In the genomic region with DNA sequence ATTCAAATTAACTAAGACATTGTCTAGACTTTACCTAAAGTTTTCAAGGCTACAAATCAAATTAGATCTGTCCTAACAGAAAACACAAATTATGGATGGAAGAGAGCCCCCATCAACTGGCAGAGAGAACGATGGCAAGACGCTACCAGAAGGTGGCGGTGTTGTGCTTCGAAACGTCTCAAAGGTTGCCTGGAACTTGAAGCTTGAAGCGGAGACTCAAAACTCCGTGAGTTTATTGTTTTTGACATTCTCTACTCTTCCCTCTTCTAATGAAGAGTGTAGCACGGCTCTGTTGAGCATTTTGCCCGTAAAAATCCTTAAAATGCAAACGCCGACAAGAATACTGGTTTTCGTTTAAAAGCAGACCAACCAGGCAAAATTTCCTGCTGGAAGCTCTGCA, we compare ENCODE assay signal across 8 mouse cellular contexts.
DNase-seq lines count a peak whose midpoint lies in the region; ATAC-seq and TF ChIP-seq lines count a peak whose summit lies in the region.

No protein-coding gene starts in this region.

- WGBS in forebrain, embryonic 13.5 days = 4% methylated on average over 12 of the region's 12 CpGs
- WGBS in liver, postnatal 0 days (ENCODE audit: insufficient replicate concordance) = 5% methylated on average over 12 of the region's 12 CpGs
- 4% methylated on average over 12 of the region's 12 CpGs for WGBS in neural tube, embryonic 14.5 days

- peak; percentile 91 for TF ChIP-seq CTCF in liver, postnatal 0 days (IDR thresholded peaks at IDR 0.05; ENCODE audit: low read depth)

- peak overlapping the region; percentile 18; the same call in 1 of the 2 replicates for H3K4me3 ChIP-seq in forebrain, embryonic 13.5 days
- H3K4me3 ChIP-seq in liver, postnatal 0 days (ENCODE audit: low read depth, low read length) = peak overlapping the region; percentile 21; the same call in 1 of the 2 replicates
- no peak overlapping the region for H3K4me3 ChIP-seq in neural tube, embryonic 14.5 days (ENCODE audit: low read depth, low read length)

- 0 out of 2 replicates have a peak, but pooled peaks have one; percentile 30 for ATAC-seq in forebrain, embryonic 13.5 days
- ATAC-seq in liver, postnatal 0 days = no peak
- ATAC-seq in neural tube, embryonic 14.5 days (ENCODE audit: low read depth) = no peak

- H3K27me3 ChIP-seq in forebrain, embryonic 13.5 days = no peaks in the 10 kb centered on the region
- no peaks in the 10 kb centered on the region for H3K27me3 ChIP-seq in liver, postnatal 0 days (ENCODE audit: insufficient read depth, low read length)
- H3K27me3 ChIP-seq in neural tube, embryonic 14.5 days (ENCODE audit: control insufficient read depth, insufficient read depth, low read length) = no peaks in the 10 kb centered on the region

- peak; percentile 44 to 68 for DNase-seq in CD8-positive naive resting alpha-beta T cell, adult 2 months (ENCODE audit: low read depth in 2 of 2, low spot score in 2 of 2)
- peak; percentile 60 for DNase-seq in c-Kit-positive CD71-positive TER-119-negative erythroid progenitor cells, embryonic 14.5 days (ENCODE audit: low read depth)
- peak; percentile 88 to 92 for DNase-seq in heart, postnatal 10 days
- peak; percentile 91 to 94 for DNase-seq in kidney, postnatal 4 days
- DNase-seq in liver, postnatal 0 days = peak; percentile 84
- DNase-seq in testis, postnatal 10 days (ENCODE audit: low spot score) = peak; percentile 90

- H3K4me2 ChIP-seq in forebrain, embryonic 13.5 days = peak overlapping the region; percentile 51
- peak overlapping the region; percentile 65 for H3K4me2 ChIP-seq in liver, postnatal 0 days (ENCODE audit: low read depth, low read length)
- peak overlapping the region; percentile 37; the same call in 1 of the 2 replicates for H3K4me2 ChIP-seq in neural tube, embryonic 14.5 days (ENCODE audit: low read depth, low read length)

- H3K9ac ChIP-seq in forebrain, embryonic 13.5 days = no peak overlapping the region
- no peak overlapping the region for H3K9ac ChIP-seq in liver, postnatal 0 days (replicated peaks)
- H3K9ac ChIP-seq in neural tube, embryonic 14.5 days (replicated peaks; ENCODE audit: low read depth, low read length) = no peak overlapping the region

- H3K9me3 ChIP-seq in forebrain, embryonic 13.5 days (replicated peaks) = 0 out of 2 replicates have a peak, but pooled peaks cover 4% of the 10 kb centered on the region
- H3K9me3 ChIP-seq in liver, postnatal 0 days (ENCODE audit: low read length) = no peaks in the 10 kb centered on the region
- H3K9me3 ChIP-seq in neural tube, embryonic 14.5 days (ENCODE audit: control insufficient read depth, low read length) = no peaks in the 10 kb centered on the region

- 0 out of 2 replicates have a peak, but pooled peaks cover 6% of the 10 kb centered on the region for H3K4me1 ChIP-seq in forebrain, embryonic 13.5 days
- no peaks in the 10 kb centered on the region for H3K4me1 ChIP-seq in liver, postnatal 0 days (ENCODE audit: insufficient read depth)
- no peaks in the 10 kb centered on the region for H3K4me1 ChIP-seq in neural tube, embryonic 14.5 days (ENCODE audit: control insufficient read depth, insufficient read depth, low read length)

- intact Hi-C loops in heart, postnatal 10 days (cut with DNase I) = loop anchor here (1.0 to 10.0 kb wide), 3 partner anchors 214 to 656 kb away; no protein-coding TSS in a partner anchor

- H3K27ac ChIP-seq in forebrain, embryonic 13.5 days = no peak overlapping the region
- H3K27ac ChIP-seq in liver, postnatal 0 days (ENCODE audit: low read depth) = no peak overlapping the region
- H3K27ac ChIP-seq in neural tube, embryonic 14.5 days (ENCODE audit: low read depth, low read length) = no peak overlapping the region

- H3K36me3 ChIP-seq in forebrain, embryonic 13.5 days (ENCODE audit: poor library complexity, severe bottlenecking) = no peaks in the 10 kb centered on the region
- no peaks in the 10 kb centered on the region for H3K36me3 ChIP-seq in liver, postnatal 0 days (replicated peaks; ENCODE audit: insufficient read depth, low read length)
- no peaks in the 10 kb centered on the region for H3K36me3 ChIP-seq in neural tube, embryonic 14.5 days (ENCODE audit: control insufficient read depth, insufficient read depth, low read length)

- no peak for TF ChIP-seq EP300 in liver, postnatal 0 days (IDR thresholded peaks at IDR 0.05; ENCODE audit: low read depth)
